Comparison of ENCODE assay signal across 17 mouse cellular contexts in genomic region chr12:108564910-108565506, GRCm38 (mm10). TPM values are rescaled to one million over a fixed set of nuclear protein-coding genes. Genes with fewer than 3 reads are reported as not detected.
A peak's percentile ranks its signal among the peaks of the same experiment; 100 is the strongest.
DNase-seq lines count a peak whose midpoint lies in the region; ATAC-seq and TF ChIP-seq lines count a peak whose summit lies in the region.
"Had no signal": no experiment of that assay in that cellular context is flagged by ENCODE, and none has a peak within 500 bp of the region (broad histone marks: within the 10 kb centered on the region; RNA-seq: fewer than 3 reads in every experiment).

No protein-coding gene starts in this region.

- no peaks in the 10 kb centered on the region for H3K9me3 ChIP-seq in neural tube, embryonic 11.5 days (ENCODE audit: control insufficient read depth, low read length)
- H3K9me3 ChIP-seq in hindbrain, embryonic 13.5 days, result no peaks in the 10 kb centered on the region
- no peaks in the 10 kb centered on the region for H3K9me3 ChIP-seq in midbrain, embryonic 14.5 days (ENCODE audit: control insufficient read depth, low read length)
- H3K9me3 ChIP-seq: embryonic facial prominence, embryonic 12.5 days; heart, embryonic 12.5 days; liver, embryonic 15.5 days had no signal

- no peaks in the 10 kb centered on the region for H3K36me3 ChIP-seq in neural tube, embryonic 11.5 days (ENCODE audit: control insufficient read depth, insufficient read depth, low read length)
- no peaks in the 10 kb centered on the region for H3K36me3 ChIP-seq in hindbrain, embryonic 13.5 days
- H3K36me3 ChIP-seq in midbrain, embryonic 14.5 days (ENCODE audit: control insufficient read depth, insufficient read depth, low read length), result no peaks in the 10 kb centered on the region; the same call in 1 of the 2 replicates
- H3K36me3 ChIP-seq in thymus, adult 2 months (ENCODE audit: control insufficient read depth, insufficient read depth, low read length), result no peaks in the 10 kb centered on the region
- H3K36me3 ChIP-seq: embryonic facial prominence, embryonic 12.5 days; heart, embryonic 12.5 days; liver, embryonic 15.5 days had no signal

- ATAC-seq in neural tube, embryonic 11.5 days (ENCODE audit: insufficient read depth, low FRiP score, low TSS enrichment), result peak; percentile 69
- ATAC-seq in hindbrain, embryonic 13.5 days (ENCODE audit: low FRiP score), result peak; percentile 63
- peak; percentile 57; the same call in 1 of the 2 replicates for ATAC-seq in midbrain, embryonic 14.5 days (ENCODE audit: low FRiP score, low TSS enrichment)

- H3K4me1 ChIP-seq in neural tube, embryonic 11.5 days (ENCODE audit: control insufficient read depth, insufficient read depth, low read length), result peaks cover 11% of the 10 kb centered on the region
- H3K4me1 ChIP-seq in hindbrain, embryonic 13.5 days (replicated peaks), result peaks cover 45% of the 10 kb centered on the region
- H3K4me1 ChIP-seq in midbrain, embryonic 14.5 days (ENCODE audit: control insufficient read depth, insufficient read depth, low read length), result peaks cover 25% of the 10 kb centered on the region
- no peaks in the 10 kb centered on the region for H3K4me1 ChIP-seq in thymus, adult 2 months (replicated peaks; ENCODE audit: control insufficient read depth, insufficient read depth, low read length)
- H3K4me1 ChIP-seq: liver, embryonic 15.5 days had no signal

- TF ChIP-seq POLR2A in thymus, adult 2 months (IDR thresholded peaks at IDR 0.05; ENCODE audit: control insufficient read depth, extremely low read depth, insufficient read depth, low read length, poor library complexity), result no peak

- no peak for TF ChIP-seq CTCF in thymus, adult 2 months (IDR thresholded peaks at IDR 0.05; ENCODE audit: borderline replicate concordance, control insufficient read depth, extremely low read depth, insufficient read depth, low read length, poor library complexity)

- no peak overlapping the region; the same call in 1 of the 2 replicates for H3K9ac ChIP-seq in neural tube, embryonic 11.5 days (ENCODE audit: low read length)
- H3K9ac ChIP-seq in hindbrain, embryonic 13.5 days, result peak overlapping the region; percentile 59
- peak overlapping the region; percentile 37 for H3K9ac ChIP-seq in midbrain, embryonic 14.5 days (replicated peaks; ENCODE audit: low read length)
- H3K9ac ChIP-seq: embryonic facial prominence, embryonic 12.5 days; heart, embryonic 12.5 days; liver, embryonic 15.5 days had no signal

- no peak overlapping the region for H3K4me2 ChIP-seq in neural tube, embryonic 11.5 days (ENCODE audit: low read depth)
- H3K4me2 ChIP-seq in hindbrain, embryonic 13.5 days, result peak overlapping the region; percentile 40
- peak overlapping the region; percentile 40 for H3K4me2 ChIP-seq in midbrain, embryonic 14.5 days (ENCODE audit: low read length)
- H3K4me2 ChIP-seq: embryonic facial prominence, embryonic 12.5 days; heart, embryonic 12.5 days; liver, embryonic 15.5 days had no signal

- 41% methylated on average over 12 of the region's 12 CpGs for WGBS in neural tube, embryonic 11.5 days
- WGBS in hindbrain, embryonic 13.5 days, result 24% methylated on average over 12 of the region's 12 CpGs
- WGBS in midbrain, embryonic 14.5 days, result 5% methylated on average over 12 of the region's 12 CpGs
- 96% methylated on average over 12 of the region's 12 CpGs for WGBS in thymus, adult 2 months

- peak overlapping the region; percentile 44; the same call in 1 of the 2 replicates for H3K27ac ChIP-seq in neural tube, embryonic 11.5 days (ENCODE audit: low read depth, low read length)
- H3K27ac ChIP-seq in hindbrain, embryonic 13.5 days, result peak overlapping the region; percentile 81
- peak overlapping the region; percentile 75 for H3K27ac ChIP-seq in midbrain, embryonic 14.5 days (replicated peaks; ENCODE audit: low read depth, low read length)
- H3K27ac ChIP-seq in thymus, adult 2 months (ENCODE audit: control insufficient read depth, insufficient read depth, low read length), result no peak overlapping the region
- H3K27ac ChIP-seq: embryonic facial prominence, embryonic 12.5 days; kidney, postnatal 0 days; liver, embryonic 15.5 days had no signal

- H3K27me3 ChIP-seq in neural tube, embryonic 11.5 days (ENCODE audit: control insufficient read depth, insufficient read depth, low read length), result no peaks in the 10 kb centered on the region
- H3K27me3 ChIP-seq in hindbrain, embryonic 13.5 days, result no peaks in the 10 kb centered on the region
- H3K27me3 ChIP-seq in midbrain, embryonic 14.5 days (ENCODE audit: control insufficient read depth, insufficient read depth, low read length), result no peaks in the 10 kb centered on the region
- H3K27me3 ChIP-seq in thymus, adult 2 months (ENCODE audit: control insufficient read depth, insufficient read depth, low read length), result 0 out of 2 replicates have a peak, but pooled peaks cover under 1% of the 10 kb centered on the region
- H3K27me3 ChIP-seq: embryonic facial prominence, embryonic 12.5 days; heart, embryonic 12.5 days; liver, embryonic 15.5 days had no signal

- DNase-seq in neural tube, embryonic 11.5 days (ENCODE audit: low spot score), result peak; percentile 55
- no peak for DNase-seq in neural tube, embryonic 10.5 days (ENCODE audit: extremely low spot score, low spot score)
- peak; percentile 66 for DNase-seq in midbrain, embryonic 14.5 days
- no peak for DNase-seq in adrenal gland, postnatal 10 days
- DNase-seq in urinary bladder, postnatal 10 days (ENCODE audit: low spot score), result no peak
- no peak for DNase-seq in kidney, adult 11 months
- no peak for DNase-seq in thymus, adult 2 months
- DNase-seq: adrenal gland, adult 8-10 months; cerebellum, adult 9-11 months; gastrocnemius, postnatal 14 days; lung, postnatal 36 days; spleen, adult 18-20 months had no signal

- H3K4me3 ChIP-seq in neural tube, embryonic 11.5 days (ENCODE audit: low read depth, low read length), result no peak overlapping the region
- H3K4me3 ChIP-seq in hindbrain, embryonic 13.5 days, result 0 out of 2 replicates have a peak overlapping the region, but pooled peaks have one; percentile 9
- no peak overlapping the region for H3K4me3 ChIP-seq in midbrain, embryonic 14.5 days (replicated peaks; ENCODE audit: low read depth, low read length)
- H3K4me3 ChIP-seq in thymus, adult 2 months (ENCODE audit: control insufficient read depth, insufficient read depth, low read length), result no peak overlapping the region
- H3K4me3 ChIP-seq: embryonic facial prominence, embryonic 12.5 days; heart, embryonic 12.5 days; liver, embryonic 15.5 days had no signal

RNA-seq across cellular contexts. Expression of gene Evl, which starts 10.5 kb away (rescaled TPM):
- polyA plus RNA-seq in neural tube, embryonic 11.5 days (2014; fragmentation: Nextera tagmentation; extraction: Ambion mirVana), result 120 and 123 TPM in 2 replicates
- polyA plus RNA-seq in hindbrain, embryonic 13.5 days (2015; fragmentation: Nextera tagmentation; extraction: Ambion mirVana), result 205 and 206 TPM in 2 replicates
- 280 and 314 TPM in 2 replicates for polyA plus RNA-seq in midbrain, embryonic 14.5 days (2014; fragmentation: Nextera tagmentation; extraction: Ambion mirVana)
- total RNA-seq in adrenal gland, postnatal 10 days (2021), result 10 to 100 TPM; 73.4 to 96.9 TPM
- 147 and 172 TPM in 2 replicates for polyA plus RNA-seq in thymus, adult 2 months (2012; rRNA removed)

Comparison
In these comparisons a context has a peak if more than half of its experiments do, and no peak if none do; other contexts are left out.
1. DNase-seq: peak in neural tube, embryonic 11.5 days (single experiment) and midbrain, embryonic 14.5 days (single experiment); none in neural tube, embryonic 10.5 days (single experiment), adrenal gland, postnatal 10 days (single experiment), urinary bladder, postnatal 10 days (single experiment), kidney, adult 11 months (single experiment) and thymus, adult 2 months (single experiment).
2. Peak in every context shown above with its lines, with median percentiles within 50 percentile points of each other: ATAC-seq.